23 mouse cellular contexts compared by ENCODE assay signal in the genomic region with DNA sequence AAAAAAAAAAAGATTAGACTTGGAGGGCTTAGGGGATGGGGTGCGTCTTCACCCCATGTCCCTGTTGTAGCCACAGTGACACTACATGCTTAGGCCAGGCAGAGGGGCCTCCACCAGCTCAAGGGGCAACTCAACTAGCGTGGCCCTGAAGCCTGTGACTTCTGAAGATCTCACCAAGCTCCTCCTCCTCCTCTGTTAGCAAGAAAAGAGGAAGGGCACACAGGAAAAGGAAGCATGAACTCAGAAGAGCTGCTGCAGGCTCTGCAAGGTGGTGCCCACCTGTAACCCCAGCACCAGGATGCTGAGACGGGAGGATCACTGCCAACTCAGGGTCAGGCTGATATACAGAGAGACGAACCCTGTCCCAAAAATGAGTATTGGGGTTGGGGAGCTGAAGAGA. TPM values are rescaled to one million over a fixed set of nuclear protein-coding genes. Genes with fewer than 3 reads are reported as not detected.
A peak's percentile ranks its signal among the peaks of the same experiment; 100 is the strongest.
DNase-seq lines count a peak whose midpoint lies in the region; ATAC-seq and TF ChIP-seq lines count a peak whose summit lies in the region.
"Had no signal": no experiment of that assay in that cellular context is flagged by ENCODE, and none has a peak within 500 bp of the region (broad histone marks: within the 10 kb centered on the region; RNA-seq: fewer than 3 reads in every experiment).

No protein-coding gene starts in this region.

- no peak overlapping the region for H3K4me3 ChIP-seq in liver, postnatal 0 days (ENCODE audit: low read depth, low read length)
- no peak overlapping the region for H3K4me3 ChIP-seq in intestine, embryonic 16.5 days (ENCODE audit: low read length)
- H3K4me3 ChIP-seq: embryonic facial prominence, embryonic 15.5 days; forebrain, embryonic 10.5 days; heart, adult 2 months; heart, embryonic 15.5 days; hindbrain, embryonic 13.5 days; layer of hippocampus, adult 2 months; limb, embryonic 10.5 days; midbrain, embryonic 12.5 days had no signal

- H3K4me2 ChIP-seq in liver, postnatal 0 days (ENCODE audit: low read depth, low read length), result no peak overlapping the region
- no peak overlapping the region for H3K4me2 ChIP-seq in intestine, embryonic 16.5 days (ENCODE audit: low read depth, low read length)
- H3K4me2 ChIP-seq: embryonic facial prominence, embryonic 15.5 days; heart, embryonic 15.5 days; hindbrain, embryonic 13.5 days; midbrain, embryonic 12.5 days had no signal

- H3K27ac ChIP-seq in liver, postnatal 0 days (ENCODE audit: low read depth), result peak overlapping the region; percentile 55; the same call in 1 of the 2 replicates
- H3K27ac ChIP-seq in intestine, embryonic 16.5 days (ENCODE audit: low read length), result no peak overlapping the region
- H3K27ac ChIP-seq: embryonic facial prominence, embryonic 15.5 days; forebrain, embryonic 10.5 days; heart, adult 2 months; heart, embryonic 15.5 days; hindbrain, embryonic 13.5 days; kidney, postnatal 0 days; layer of hippocampus, adult 2 months; limb, embryonic 10.5 days; liver, embryonic 14.5 days; midbrain, embryonic 12.5 days had no signal

- TF ChIP-seq CTCF in liver, postnatal 0 days (IDR thresholded peaks at IDR 0.05; ENCODE audit: low read depth), result no peak

- no peak for ATAC-seq in liver, postnatal 0 days
- ATAC-seq in intestine, embryonic 16.5 days, result no peak
- ATAC-seq: activated CD4-positive, CD25-positive, alpha-beta regulatory T cell, adult 4 months; Patski had no signal

- peaks cover 19% of the 10 kb centered on the region for H3K4me1 ChIP-seq in liver, postnatal 0 days (ENCODE audit: insufficient read depth)
- H3K4me1 ChIP-seq in intestine, embryonic 16.5 days (ENCODE audit: control insufficient read depth, insufficient read depth, low read length), result peaks cover 4% of the 10 kb centered on the region; the same call in 1 of the 2 replicates
- H3K4me1 ChIP-seq: embryonic facial prominence, embryonic 15.5 days; forebrain, embryonic 10.5 days; hindbrain, embryonic 13.5 days; limb, embryonic 10.5 days; midbrain, embryonic 12.5 days had no signal

- H3K9me3 ChIP-seq in liver, postnatal 0 days (ENCODE audit: low read length), result no peaks in the 10 kb centered on the region
- H3K9me3 ChIP-seq in intestine, embryonic 16.5 days (ENCODE audit: control insufficient read depth, low read length), result no peaks in the 10 kb centered on the region
- H3K9me3 ChIP-seq: embryonic facial prominence, embryonic 15.5 days; forebrain, embryonic 10.5 days; heart, embryonic 15.5 days; hindbrain, embryonic 13.5 days; limb, embryonic 10.5 days; midbrain, embryonic 12.5 days had no signal

- no peak overlapping the region for H3K9ac ChIP-seq in liver, postnatal 0 days (replicated peaks)
- no peak overlapping the region for H3K9ac ChIP-seq in intestine, embryonic 16.5 days (ENCODE audit: low read depth, low read length)
- H3K9ac ChIP-seq: embryonic facial prominence, embryonic 15.5 days; heart, embryonic 15.5 days; hindbrain, embryonic 13.5 days; liver, embryonic 14.5 days; midbrain, embryonic 12.5 days had no signal

- WGBS in liver, postnatal 0 days (ENCODE audit: insufficient replicate concordance), result 49% methylated on average over 4 of the region's 4 CpGs
- WGBS in intestine, embryonic 16.5 days, result 88% methylated on average over 4 of the region's 4 CpGs

- no peak for TF ChIP-seq EP300 in liver, postnatal 0 days (IDR thresholded peaks at IDR 0.05; ENCODE audit: low read depth)

- no peaks in the 10 kb centered on the region for H3K36me3 ChIP-seq in liver, postnatal 0 days (replicated peaks; ENCODE audit: insufficient read depth, low read length)
- H3K36me3 ChIP-seq in intestine, embryonic 16.5 days (ENCODE audit: control insufficient read depth, insufficient read depth, low read length), result no peaks in the 10 kb centered on the region
- H3K36me3 ChIP-seq: embryonic facial prominence, embryonic 15.5 days; forebrain, embryonic 10.5 days; heart, embryonic 15.5 days; hindbrain, embryonic 13.5 days; limb, embryonic 10.5 days; midbrain, embryonic 12.5 days had no signal

- DNase-seq in spleen, postnatal 36 days (ENCODE audit: low spot score in 2 of 2), result peak; percentile 15 to 30
- DNase-seq in spleen, adult 18-20 months, result no peak
- peak; percentile 70 for DNase-seq in MEL-GATA-1-ER (ENCODE audit: extremely low read depth, low read depth)
- DNase-seq in liver, postnatal 0 days, result no peak
- no peak for DNase-seq in right cerebral cortex, postnatal 14 days
- DNase-seq in kidney, postnatal 10 days, result no peak
- DNase-seq: cerebellum, adult 8-10 months; heart, adult 2 months; kidney, adult 11 months; lung, postnatal 14 days; right cerebral cortex, postnatal 25 days had no signal

- H3K27me3 ChIP-seq in liver, postnatal 0 days (ENCODE audit: insufficient read depth, low read length), result no peaks in the 10 kb centered on the region
- no peaks in the 10 kb centered on the region for H3K27me3 ChIP-seq in intestine, embryonic 16.5 days (replicated peaks; ENCODE audit: control insufficient read depth, insufficient read depth, low read length)
- H3K27me3 ChIP-seq: embryonic facial prominence, embryonic 15.5 days; heart, embryonic 15.5 days; hindbrain, embryonic 13.5 days; midbrain, embryonic 12.5 days; Patski had no signal

RNA-seq across cellular contexts. Expression of a gene that starts 13.7 kb away (rescaled TPM):
- 128 and 129 TPM in 2 replicates for polyA plus RNA-seq in liver, postnatal 0 days (2015; fragmentation: Nextera tagmentation; extraction: Ambion mirVana)
- polyA plus RNA-seq in intestine, embryonic 16.5 days (2015; fragmentation: Nextera tagmentation; extraction: Ambion mirVana), result 410 and 422 TPM in 2 replicates

RNA-seq across cellular contexts. Expression of a gene that starts 37.5 kb away (rescaled TPM):
- 14.2 TPM in 2 replicates for polyA plus RNA-seq in liver, postnatal 0 days (2015; fragmentation: Nextera tagmentation; extraction: Ambion mirVana)
- 88.2 and 89.1 TPM in 2 replicates for polyA plus RNA-seq in intestine, embryonic 16.5 days (2015; fragmentation: Nextera tagmentation; extraction: Ambion mirVana)

Comparison
In these comparisons a context has a peak if more than half of its experiments do, and no peak if none do; other contexts are left out.
1. DNase-seq: peak in spleen, postnatal 36 days (2 of 2) and MEL-GATA-1-ER (single experiment); none in spleen, adult 18-20 months (0 of 2), liver, postnatal 0 days (single experiment), right cerebral cortex, postnatal 14 days (single experiment) and kidney, postnatal 10 days (single experiment).